Mouse (Mus musculus) CH12.LX (cell line): ENCODE data around the gene Kif17. TPM values are rescaled to one million over a fixed set of nuclear protein-coding genes. Genes with fewer than 3 reads are reported as not detected.

Experiments used
- DNase-seq: peaks from one replicate; pipeline ENCODE4 v3.0.0-alpha.2; 2013; ENCODE audit errors: extremely low read depth
- H3K27ac ChIP-seq: 2 replicates; pipeline ENCODE4 v1.5.1; 2012; ENCODE audit warnings: low read depth, mild to moderate bottlenecking, control low read depth, moderate library complexity; ENCODE audit not compliant: insufficient read depth
- H3K27me3 ChIP-seq: replicated peaks from 2 replicates; pipeline ENCODE3; 2012; ENCODE audit warnings: inconsistent platforms
- H3K36me3 ChIP-seq, 2 experiments: replicated peaks in 1 of 2; 2 replicates each; pipeline versions ENCODE3 to v1.6.1; 2012; ENCODE audit warnings: inconsistent platforms in 1 of 2, low read length in 1 of 2, mild to moderate bottlenecking in 1 of 2, mixed read lengths in 1 of 2, moderate library complexity in 1 of 2; ENCODE audit not compliant: control insufficient read depth in 1 of 2, insufficient read depth in 1 of 2
- H3K4me1 ChIP-seq, 2 experiments: 2 replicates each; pipeline ENCODE4 v1.6.1; 2012; ENCODE audit warnings: inconsistent platforms in 1 of 2, moderate library complexity in 1 of 2; ENCODE audit not compliant: insufficient read depth in 2 of 2, control insufficient read depth in 1 of 2
- H3K4me2 ChIP-seq: 2 replicates; pipeline ENCODE4 v1.6.1; 2012; ENCODE audit warnings: low read depth, mild to moderate bottlenecking, control low read depth; ENCODE audit not compliant: poor library complexity, insufficient read depth, severe bottlenecking
- H3K4me3 ChIP-seq, 3 experiments: fragments of 150-350 bp in 1 of 3; sonication (generic) in 1 of 3; replicated peaks in 1 of 3; 2 replicates each; pipeline versions ENCODE3 to v1.5.1; 2011 to 2012; ENCODE audit warnings: low read depth in 2 of 3, low read length in 2 of 3, mild to moderate bottlenecking in 2 of 3, moderate library complexity in 2 of 3, control low read depth in 1 of 3, improper control_type of control experiment in 1 of 3, inconsistent platforms in 1 of 3, mixed read lengths in 1 of 3; ENCODE audit not compliant: poor library complexity in 1 of 3
- H3K79me2 ChIP-seq: replicated peaks from 2 replicates; pipeline ENCODE4 v1.6.1; 2012; ENCODE audit warnings: mild to moderate bottlenecking, moderate library complexity; ENCODE audit not compliant: control insufficient read depth, poor library complexity, insufficient read depth, severe bottlenecking; ENCODE audit errors: extremely low read depth
- H3K9ac ChIP-seq: 2 replicates; pipeline ENCODE4 v1.6.1; 2012; ENCODE audit warnings: low read depth, mild to moderate bottlenecking, control low read depth, moderate library complexity; ENCODE audit not compliant: insufficient read depth
- H3K9me3 ChIP-seq: replicated peaks from 2 replicates; pipeline ENCODE3; 2012; ENCODE audit warnings: low read length, inconsistent platforms, mixed read lengths
- CHD2 ChIP-seq: IDR thresholded peaks from 2 replicates; pipeline ENCODE4 v1.6.1; 2011; ENCODE audit warnings: low read length, improper control_type of control experiment
- CTCF ChIP-seq, 2 experiments: IDR thresholded peaks in 1 of 2; conservative IDR thresholded peaks in 1 of 2; 2 replicates each; pipeline ENCODE4 v1.5.1; 2011 to 2012; ENCODE audit warnings: low read depth in 2 of 2, low read length in 2 of 2, improper control_type of control experiment in 1 of 2, inconsistent platforms in 1 of 2, mild to moderate bottlenecking in 1 of 2, moderate library complexity in 1 of 2
- E2F4 ChIP-seq: IDR thresholded peaks from 2 replicates; pipeline ENCODE4 v1.6.1; 2011; ENCODE audit warnings: low read depth, low read length, improper control_type of control experiment; ENCODE audit not compliant: insufficient replicate concordance
- ELF1 ChIP-seq: IDR thresholded peaks from 2 replicates; pipeline ENCODE4 v1.6.1; 2014; ENCODE audit warnings: low read depth, mild to moderate bottlenecking, inconsistent platforms, low read length, improper control_type of control experiment
- ETS1 ChIP-seq: conservative IDR thresholded peaks from 2 replicates; pipeline ENCODE4 v1.6.1; 2012; ENCODE audit warnings: low read depth, mild to moderate bottlenecking, inconsistent platforms, low read length, improper control_type of control experiment, moderate library complexity
- HCFC1 ChIP-seq: IDR thresholded peaks from 2 replicates; pipeline ENCODE4 v1.6.1; 2012; ENCODE audit warnings: low read depth, mild to moderate bottlenecking, inconsistent platforms, low read length, improper control_type of control experiment
- IRF4 ChIP-seq: IDR thresholded peaks from 2 replicates; pipeline ENCODE4 v1.6.1; 2014; ENCODE audit warnings: low read depth, mild to moderate bottlenecking, inconsistent platforms, low read length, improper control_type of control experiment
- JUND ChIP-seq: conservative IDR thresholded peaks from 2 replicates; pipeline ENCODE4 v1.6.1; 2011; ENCODE audit warnings: low read depth, low read length, improper control_type of control experiment
- MAFK ChIP-seq: IDR thresholded peaks from 2 replicates; pipeline ENCODE4 v1.6.1; 2011; ENCODE audit warnings: low read length, improper control_type of control experiment; ENCODE audit not compliant: insufficient replicate concordance
- MAZ ChIP-seq: IDR thresholded peaks from 2 replicates; pipeline ENCODE4 v1.6.1; 2012; ENCODE audit warnings: low read depth, mild to moderate bottlenecking, inconsistent platforms, low read length, improper control_type of control experiment, moderate library complexity
- MEF2A ChIP-seq: IDR thresholded peaks from 2 replicates; pipeline ENCODE4 v1.6.1; 2014; ENCODE audit warnings: low read depth, mild to moderate bottlenecking, inconsistent platforms, low read length, improper control_type of control experiment, borderline replicate concordance
- MYC ChIP-seq: IDR thresholded peaks from 2 replicates; pipeline ENCODE4 v1.6.1; 2011; ENCODE audit warnings: low read depth, mild to moderate bottlenecking, improper control_type of control experiment, low read length
- NRF1 ChIP-seq: IDR thresholded peaks from 2 replicates; pipeline ENCODE4 v1.6.1; 2014; ENCODE audit warnings: low read depth, mild to moderate bottlenecking, inconsistent platforms, low read length, improper control_type of control experiment, moderate library complexity
- PAX5 ChIP-seq: IDR thresholded peaks from 2 replicates; pipeline ENCODE4 v1.6.1; 2012; ENCODE audit warnings: low read length, inconsistent platforms, mixed read lengths
- RAD21 ChIP-seq: IDR thresholded peaks from 2 replicates; pipeline ENCODE4 v1.6.1; 2011; ENCODE audit warnings: low read depth, mild to moderate bottlenecking, low read length, improper control_type of control experiment, moderate library complexity
- SIN3A ChIP-seq: IDR thresholded peaks from 2 replicates; pipeline ENCODE4 v1.6.1; 2012; ENCODE audit warnings: low read length, improper control_type of control experiment, inconsistent platforms
- SMC3 ChIP-seq: IDR thresholded peaks from 2 replicates; pipeline ENCODE4 v1.6.1; 2011; ENCODE audit warnings: low read depth, low read length, improper control_type of control experiment
- USF1 ChIP-seq: IDR thresholded peaks from 2 replicates; pipeline ENCODE4 v1.6.1; 2014; ENCODE audit warnings: low read depth, mild to moderate bottlenecking, inconsistent platforms, low read length, improper control_type of control experiment
- USF2 ChIP-seq: conservative IDR thresholded peaks from 2 replicates; pipeline ENCODE4 v1.6.1; 2011; ENCODE audit warnings: low read depth, low read length, improper control_type of control experiment
- ZMIZ1 ChIP-seq: IDR thresholded peaks from 2 replicates; pipeline ENCODE4 v1.6.1; 2012; ENCODE audit warnings: low read depth, mild to moderate bottlenecking, inconsistent platforms, low read length, improper control_type of control experiment
- ZNF384 ChIP-seq: IDR thresholded peaks from 2 replicates; pipeline ENCODE4 v1.6.1; 2012; ENCODE audit warnings: low read depth, low read length, improper control_type of control experiment, inconsistent platforms
- dilution Hi-C: fragments of 300-500 bp; cut with MboI; formaldehyde crosslinking; loops from 2 replicates; pipeline ENCODE4 v1.14.3; 2020; ENCODE audit warnings: low sequenced_read_pairs; ENCODE audit not compliant: extremely low pct_unique_long_range_greater_than_20kb, extremely low pct_ligation_motif_present
- in situ Hi-C: fragments of 300-500 bp; cut with MboI; formaldehyde crosslinking; loops from 3 replicates; pipeline ENCODE4 v1.14.3; 2019; ENCODE audit warnings: low sequenced_read_pairs, low pct_ligation_motif_present, low pct_unique_long_range_greater_than_20kb, mixed read lengths
- polyA plus RNA-seq: library from polyadenylated mRNA; unstranded; fragments of >175 nt; gene quantifications from 2 replicates; pipeline ENCODE4 v1.2.1, GENCODE M21; 2012; ENCODE audit warnings: low read depth; ENCODE audit not compliant: insufficient read length
- total RNA-seq, 2 experiments: library from RNA; depleted of rRNA; stranded (reverse); fragments of 300-350 nt in 1 of 2; fragments of >200 nt in 1 of 2; gene quantifications; 2 replicates each; pipeline ENCODE4 v1.2.3; 2012 to 2014

The Kif17 gene
- total and polyA plus RNA-seq, 3 experiments = 0.17 to 1.5 (median 0.55) TPM

- H3K27ac ChIP-seq = no peak overlapping the region
- in situ Hi-C loops (no loop called here), dilution Hi-C loops (no loop called here)
- no peak overlapping the region for H3K4me2 ChIP-seq
- H3K4me1 ChIP-seq = peaks cover 0 to 8% of the 10 kb centered on the region in 2 experiments; a peak in 2 of 4 replicates
- peaks cover 5% of the 10 kb centered on the region for H3K9me3 ChIP-seq
- no peak for DNase-seq
- H3K9ac ChIP-seq = no peak overlapping the region
- peaks cover 84% of the 10 kb centered on the region for H3K27me3 ChIP-seq
- TF ChIP-seq NRF1 = no peak
- no peak for TF ChIP-seq MAZ
- peak in 1 of 2 experiments; percentile 36; a peak in 2 of 4 replicates for TF ChIP-seq CTCF (conservative IDR thresholded peaks at IDR 0.05 in 1 of 2, IDR thresholded peaks at IDR 0.05 in 1 of 2; ENCODE audit: low read depth in 2 of 2, low read length in 2 of 2)
- H3K36me3 ChIP-seq = no peaks in the 10 kb centered on the region
- no peaks in the 10 kb centered on the region for H3K79me2 ChIP-seq
- no peak overlapping the region for H3K4me3 ChIP-seq
These were observed 85.4 kb downstream of the Kif17 start for GRCm38 (mm10) chr4:138335648-138336047.

- H3K36me3 ChIP-seq = no peaks in the 10 kb centered on the region
- in situ Hi-C loops = no loop called here
- no peak for TF ChIP-seq MAFK
- no peak for TF ChIP-seq USF1
- TF ChIP-seq MYC = no peak
These were observed 86.6 kb downstream of the Kif17 start for GRCm38 (mm10) chr4:138336876-138337275.

GRCm38 (mm10) chr4:138337341-138337740 lies 87.1 kb downstream of the Kif17 start:
- Histone ChIP-seq H3K27ac (no peak overlapping the region), H3K4me1 (peaks cover 0 to 8% of the 10 kb centered on the region in 2 experiments; a peak in 2 of 4 replicates), H3K4me2 (no peak overlapping the region), H3K9ac (no peak overlapping the region), H3K79me2 (no peaks in the 10 kb centered on the region), H3K36me3 (no peaks in the 10 kb centered on the region), H3K9me3 (peaks cover 5% of the 10 kb centered on the region), H3K4me3 (no peak overlapping the region), H3K27me3 (peaks cover 84% of the 10 kb centered on the region)
- DNase-seq = no peak
- dilution Hi-C loops = no loop called here
- TF ChIP-seq SMC3 (no peak), USF2 (no peak), ELF1 (no peak), MAFK (no peak), HCFC1 (no peak), IRF4 (no peak), CHD2 (no peak), ZNF384 (no peak), SIN3A (no peak), JUND (no peak), ETS1 (no peak), RAD21 (no peak), MAZ (no peak), E2F4 (no peak), ZMIZ1 (no peak), PAX5 (no peak), MEF2A (no peak)
- in situ Hi-C loops = no loop called here

More at GRCm38 (mm10) chr4:138336876-138337275, 86.6 kb downstream of the Kif17 start:
- Histone ChIP-seq H3K4me1 (peaks cover 0 to 8% of the 10 kb centered on the region in 2 experiments; a peak in 2 of 4 replicates), H3K27ac (no peak overlapping the region), H3K27me3 (peaks cover 84% of the 10 kb centered on the region), H3K79me2 (no peaks in the 10 kb centered on the region), H3K9me3 (peaks cover 5% of the 10 kb centered on the region), H3K9ac (no peak overlapping the region), H3K4me2 (no peak overlapping the region), H3K4me3 (no peak overlapping the region)
- DNase-seq = no peak
- dilution Hi-C loops = no loop called here
